Mouse (Mus musculus): ENCODE data around the gene Agtr2. TPM values are rescaled to one million over a fixed set of nuclear protein-coding genes. Genes with fewer than 3 reads are reported as not detected.
"Not testable (repeated sequence)": the region's sequence is repeated elsewhere in the genome, so short reads cannot be mapped to it uniquely, and the experiment has no call there.

The Agtr2 gene
- polyA plus RNA-seq (2014; fragmentation: Nextera tagmentation; extraction: Ambion mirVana), result 287 and 288 TPM in 2 replicates

DNA sequence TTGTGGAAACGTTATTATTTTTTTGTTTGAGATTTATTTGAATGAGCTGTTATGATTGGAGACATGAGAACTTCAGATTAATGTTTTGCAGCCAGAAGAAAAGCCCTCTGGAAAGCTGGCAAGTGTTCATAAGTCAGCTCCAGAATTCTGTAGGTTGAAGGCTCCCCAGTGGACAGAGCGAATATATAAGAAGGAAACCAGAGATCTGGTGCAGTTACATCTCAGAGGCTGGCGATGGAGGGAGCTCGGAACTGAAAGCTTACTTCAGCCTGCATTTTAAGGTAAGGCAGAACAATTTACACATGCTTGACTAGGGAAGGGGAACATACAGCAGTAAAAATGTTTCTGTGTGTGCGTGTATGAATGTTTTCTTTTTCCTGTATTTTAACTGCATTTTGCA, at the start of gene Agtr2:
Agtr2 (plus strand) TSS at position 131 of the 400 bp plus-strand sequence.
- H3K4me2 ChIP-seq (ENCODE audit: low read depth, low read length), result peak within 1 kb of the TSS; percentile 24
- H3K4me3 ChIP-seq (ENCODE audit: low read depth, low read length), result peak within 1 kb of the TSS; percentile 31
- H3K9me3 ChIP-seq (ENCODE audit: control insufficient read depth, low read length), result no peaks in the 10 kb centered on the region
- no peaks in the 10 kb centered on the region for H3K4me1 ChIP-seq (ENCODE audit: control insufficient read depth, insufficient read depth, low read length)
- no peaks in the 10 kb centered on the region for H3K27me3 ChIP-seq (replicated peaks; ENCODE audit: control insufficient read depth, insufficient read depth, low read length)
- H3K36me3 ChIP-seq (ENCODE audit: control insufficient read depth, insufficient read depth, low read length), result no peaks in the 10 kb centered on the region
- peak; percentile 50; the same call in 1 of the 2 replicates for ATAC-seq (ENCODE audit: low read depth)
- peak within 1 kb of the TSS; percentile 65 for H3K27ac ChIP-seq (replicated peaks; ENCODE audit: low read depth, low read length)
- H3K9ac ChIP-seq (ENCODE audit: low read depth, low read length), result peak within 1 kb of the TSS; percentile 34; the same call in 1 of the 2 replicates
- WGBS, result 44% methylated on average over 5 of the region's 5 CpGs
- DNase-seq (ENCODE audit: low spot score), result peak; percentile 71

DNA sequence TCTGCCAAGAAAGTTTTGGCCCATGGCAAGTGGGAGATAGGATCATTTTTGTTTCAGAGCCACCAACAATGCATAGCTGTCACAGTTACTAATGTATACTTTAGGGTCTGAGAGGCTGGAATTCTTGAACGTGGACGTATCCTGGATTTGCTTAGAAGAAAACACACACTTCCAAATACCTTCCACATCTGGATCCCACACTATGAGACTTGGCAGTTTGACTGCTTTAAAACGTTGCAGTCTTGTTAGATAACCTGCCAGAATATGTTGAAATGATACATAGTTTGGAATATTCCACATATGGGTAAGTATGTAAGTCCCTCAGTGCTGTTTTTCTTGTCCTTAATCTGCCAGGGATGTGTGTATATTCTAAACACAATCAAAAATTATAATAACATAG, 31.8 kb upstream of the Agtr2 start:
- no peaks in the 10 kb centered on the region for H3K27me3 ChIP-seq (replicated peaks; ENCODE audit: control insufficient read depth, insufficient read depth, low read length)
- no peaks in the 10 kb centered on the region for H3K4me1 ChIP-seq (ENCODE audit: control insufficient read depth, insufficient read depth, low read length)
- no peaks in the 10 kb centered on the region for H3K9me3 ChIP-seq (ENCODE audit: control insufficient read depth, low read length)
- no peak overlapping the region for H3K4me3 ChIP-seq (ENCODE audit: low read depth, low read length)
- H3K27ac ChIP-seq (replicated peaks; ENCODE audit: low read depth, low read length), result 0 out of 2 replicates have a peak overlapping the region, but pooled peaks have one; percentile 28
- H3K9ac ChIP-seq (ENCODE audit: low read depth, low read length), result no peak overlapping the region
- DNase-seq (ENCODE audit: low spot score) (peak; percentile 81), ATAC-seq (ENCODE audit: low read depth) (peak; percentile 60; the same call in 1 of the 2 replicates)
- no peaks in the 10 kb centered on the region for H3K36me3 ChIP-seq (ENCODE audit: control insufficient read depth, insufficient read depth, low read length)
- H3K4me2 ChIP-seq (ENCODE audit: low read depth, low read length), result no peak overlapping the region
- 29% methylated on average over 3 of the region's 3 CpGs for WGBS

DNA sequence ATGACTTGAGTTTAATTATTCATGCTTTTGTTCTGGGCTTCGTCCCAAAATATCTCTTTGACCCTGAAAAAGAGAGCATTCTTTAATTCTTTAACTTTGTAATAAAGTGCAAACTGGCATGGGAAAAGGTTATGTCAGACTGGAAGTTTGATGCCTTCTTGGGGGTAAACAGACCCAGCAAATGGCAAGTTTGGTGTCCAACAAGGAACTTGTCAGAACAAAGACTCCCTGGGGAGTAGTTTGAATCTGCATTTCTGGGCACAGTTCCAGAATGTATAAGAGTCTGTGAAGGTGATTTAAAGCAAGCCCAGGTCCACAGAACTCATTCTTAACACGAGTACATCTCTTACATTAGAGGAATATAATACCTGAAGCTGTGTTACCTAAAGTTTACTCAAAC, 3.8 kb downstream of the Agtr2 start:
- 45% methylated on average over 2 of the region's 2 CpGs for WGBS
- Histone ChIP-seq H3K36me3 (ENCODE audit: control insufficient read depth, insufficient read depth, low read length) (no peaks in the 10 kb centered on the region), H3K4me3 (ENCODE audit: low read depth, low read length) (no peak overlapping the region), H3K4me2 (ENCODE audit: low read depth, low read length) (no peak overlapping the region), H3K27me3 (replicated peaks; ENCODE audit: control insufficient read depth, insufficient read depth, low read length) (no peaks in the 10 kb centered on the region), H3K4me1 (ENCODE audit: control insufficient read depth, insufficient read depth, low read length) (no peaks in the 10 kb centered on the region), H3K9me3 (ENCODE audit: control insufficient read depth, low read length) (no peaks in the 10 kb centered on the region), H3K9ac (ENCODE audit: low read depth, low read length) (no peak overlapping the region), H3K27ac (replicated peaks; ENCODE audit: low read depth, low read length) (no peak overlapping the region)
- DNase-seq (ENCODE audit: low spot score) (peak; percentile 53), ATAC-seq (ENCODE audit: low read depth) (no peak)

DNA sequence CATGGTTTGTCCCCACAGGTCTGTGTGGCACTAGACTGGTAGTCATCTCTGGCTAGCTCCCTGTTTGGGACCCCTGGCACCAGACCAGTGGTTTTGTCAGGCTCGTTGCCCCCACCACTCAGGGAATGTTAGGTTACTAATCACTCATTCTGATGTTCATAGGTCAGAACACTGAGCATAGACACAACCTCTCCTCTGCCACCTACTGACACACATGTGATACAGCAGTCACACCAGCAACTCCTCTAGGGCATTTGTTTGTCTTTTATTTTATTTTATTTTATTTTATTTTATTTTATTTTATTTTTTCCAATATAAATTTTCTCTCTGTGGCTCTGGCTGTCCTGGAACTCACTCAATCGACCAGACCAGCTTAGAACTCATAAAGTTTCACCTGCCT, 15.9 kb downstream of the Agtr2 start:
- DNase-seq (ENCODE audit: low spot score), result no peak
- no peaks in the 10 kb centered on the region for H3K9me3 ChIP-seq (ENCODE audit: control insufficient read depth, low read length)
- H3K9ac ChIP-seq (ENCODE audit: low read depth, low read length), result no peak overlapping the region
- no peak for ATAC-seq (ENCODE audit: low read depth)
- 33% methylated on average over 2 of the region's 2 CpGs for WGBS
- H3K4me2 ChIP-seq (ENCODE audit: low read depth, low read length), result no peak overlapping the region
- H3K27ac ChIP-seq (replicated peaks; ENCODE audit: low read depth, low read length), result no peak overlapping the region
- no peaks in the 10 kb centered on the region for H3K36me3 ChIP-seq (ENCODE audit: control insufficient read depth, insufficient read depth, low read length)
- no peaks in the 10 kb centered on the region for H3K27me3 ChIP-seq (replicated peaks; ENCODE audit: control insufficient read depth, insufficient read depth, low read length)
- no peaks in the 10 kb centered on the region for H3K4me1 ChIP-seq (ENCODE audit: control insufficient read depth, insufficient read depth, low read length)
- no peak overlapping the region for H3K4me3 ChIP-seq (ENCODE audit: low read depth, low read length)

DNA sequence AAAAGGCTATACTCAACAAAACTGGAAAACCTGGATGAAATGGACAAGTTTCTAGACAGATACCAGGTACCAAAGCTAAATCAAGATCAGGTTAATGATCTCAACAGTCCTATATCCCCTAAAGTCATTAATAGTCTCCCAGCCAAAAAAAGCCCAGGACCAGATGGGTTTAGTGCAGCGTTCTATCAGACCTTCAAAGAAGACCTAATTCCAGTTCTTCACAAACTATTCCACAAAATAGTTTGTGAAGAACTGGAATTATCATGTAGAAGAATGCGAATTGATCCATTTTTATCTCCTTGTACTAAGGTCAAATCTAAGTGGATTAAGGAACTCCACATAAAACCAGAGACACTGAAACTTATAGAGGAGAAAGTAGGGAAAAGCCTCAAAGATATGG, 23.0 kb downstream of the Agtr2 start:
- not testable (repeated sequence) for DNase-seq (ENCODE audit: low spot score); H3K9ac ChIP-seq (ENCODE audit: low read depth, low read length); H3K9me3 ChIP-seq (ENCODE audit: control insufficient read depth, low read length); H3K27ac ChIP-seq (replicated peaks; ENCODE audit: low read depth, low read length); H3K27me3 ChIP-seq (replicated peaks; ENCODE audit: control insufficient read depth, insufficient read depth, low read length); H3K4me1 ChIP-seq (ENCODE audit: control insufficient read depth, insufficient read depth, low read length); H3K4me3 ChIP-seq (ENCODE audit: low read depth, low read length); ATAC-seq (ENCODE audit: low read depth); H3K4me2 ChIP-seq (ENCODE audit: low read depth, low read length); H3K36me3 ChIP-seq (ENCODE audit: control insufficient read depth, insufficient read depth, low read length)
- WGBS, result 78% methylated on average over 2 of the region's 2 CpGs

DNA sequence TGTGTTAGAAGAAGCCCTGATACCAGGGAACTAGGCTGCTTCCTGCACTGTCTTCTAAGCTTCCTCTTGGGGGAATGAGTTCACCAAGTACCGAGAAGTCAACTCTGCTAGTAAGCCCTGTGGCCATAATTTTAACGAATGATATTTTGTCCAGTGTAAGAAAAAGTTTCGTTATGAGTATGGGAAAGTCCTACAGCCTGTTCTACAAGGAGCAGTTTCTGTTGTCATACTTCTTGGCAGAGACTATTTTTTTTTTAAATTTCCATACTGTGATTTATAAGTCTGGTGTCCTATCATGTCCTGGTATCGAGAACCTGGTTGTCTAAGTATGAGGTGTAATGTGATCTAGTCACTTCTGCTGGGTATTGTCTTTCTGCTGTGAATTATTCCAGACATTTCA, 38.2 kb downstream of the Agtr2 start:
- no peak overlapping the region for H3K9ac ChIP-seq (ENCODE audit: low read depth, low read length)
- no peaks in the 10 kb centered on the region for H3K4me1 ChIP-seq (ENCODE audit: control insufficient read depth, insufficient read depth, low read length)
- H3K4me2 ChIP-seq (ENCODE audit: low read depth, low read length), result no peak overlapping the region
- no peak for ATAC-seq (ENCODE audit: low read depth)
- no peak overlapping the region for H3K27ac ChIP-seq (replicated peaks; ENCODE audit: low read depth, low read length)
- 75% methylated on average over 4 of the region's 4 CpGs for WGBS
- no peaks in the 10 kb centered on the region for H3K9me3 ChIP-seq (ENCODE audit: control insufficient read depth, low read length)
- H3K27me3 ChIP-seq (replicated peaks; ENCODE audit: control insufficient read depth, insufficient read depth, low read length), result no peaks in the 10 kb centered on the region
- no peaks in the 10 kb centered on the region for H3K36me3 ChIP-seq (ENCODE audit: control insufficient read depth, insufficient read depth, low read length)
- DNase-seq (ENCODE audit: low spot score), result no peak
- H3K4me3 ChIP-seq (ENCODE audit: low read depth, low read length), result no peak overlapping the region

Other genes with a start within 250 kb of the Agtr2 start
- 1.2 and 1.3 TPM in 2 replicates for gene Slc6a14, start 230.4 kb downstream of the Agtr2 start, polyA plus RNA-seq (2014; fragmentation: Nextera tagmentation; extraction: Ambion mirVana)